Mouse (Mus musculus) E14TG2a.4 (cell line): ENCODE data around the gene Ccl12.

Experiments
- H3K27me3 ChIP-seq: 2 replicates; pipeline ENCODE4 v1.6.1; 2014; ENCODE audit warnings: low read length, control low read depth; ENCODE audit not compliant: insufficient read depth
- H3K36me3 ChIP-seq: 2 replicates; pipeline ENCODE4 v1.6.1; 2014; ENCODE audit warnings: low read length, control low read depth; ENCODE audit not compliant: insufficient read depth
- H3K4me1 ChIP-seq: replicated peaks from 2 replicates; pipeline ENCODE4 v1.6.1; 2014; ENCODE audit warnings: low read depth, low read length, control low read depth
- H3K4me3 ChIP-seq: replicated peaks from 2 replicates; pipeline ENCODE4 v1.5.1; 2014; ENCODE audit warnings: mild to moderate bottlenecking, low read length
- H3K9me3 ChIP-seq: 2 replicates; pipeline ENCODE4 v1.6.1; 2014; ENCODE audit warnings: low read length, control low read depth
- CTCF ChIP-seq: conservative IDR thresholded peaks from 2 replicates; pipeline ENCODE4 v1.5.1; 2014; ENCODE audit warnings: low read length
- NANOG ChIP-seq: IDR thresholded peaks from 2 replicates; pipeline ENCODE4 v1.6.1; 2014; ENCODE audit warnings: borderline replicate concordance, low read length, mixed read lengths
- POU5F1 ChIP-seq: IDR thresholded peaks from 2 replicates; pipeline ENCODE4 v1.6.1; 2014; ENCODE audit warnings: low read length, borderline replicate concordance

Ccl12 gene

DNA sequence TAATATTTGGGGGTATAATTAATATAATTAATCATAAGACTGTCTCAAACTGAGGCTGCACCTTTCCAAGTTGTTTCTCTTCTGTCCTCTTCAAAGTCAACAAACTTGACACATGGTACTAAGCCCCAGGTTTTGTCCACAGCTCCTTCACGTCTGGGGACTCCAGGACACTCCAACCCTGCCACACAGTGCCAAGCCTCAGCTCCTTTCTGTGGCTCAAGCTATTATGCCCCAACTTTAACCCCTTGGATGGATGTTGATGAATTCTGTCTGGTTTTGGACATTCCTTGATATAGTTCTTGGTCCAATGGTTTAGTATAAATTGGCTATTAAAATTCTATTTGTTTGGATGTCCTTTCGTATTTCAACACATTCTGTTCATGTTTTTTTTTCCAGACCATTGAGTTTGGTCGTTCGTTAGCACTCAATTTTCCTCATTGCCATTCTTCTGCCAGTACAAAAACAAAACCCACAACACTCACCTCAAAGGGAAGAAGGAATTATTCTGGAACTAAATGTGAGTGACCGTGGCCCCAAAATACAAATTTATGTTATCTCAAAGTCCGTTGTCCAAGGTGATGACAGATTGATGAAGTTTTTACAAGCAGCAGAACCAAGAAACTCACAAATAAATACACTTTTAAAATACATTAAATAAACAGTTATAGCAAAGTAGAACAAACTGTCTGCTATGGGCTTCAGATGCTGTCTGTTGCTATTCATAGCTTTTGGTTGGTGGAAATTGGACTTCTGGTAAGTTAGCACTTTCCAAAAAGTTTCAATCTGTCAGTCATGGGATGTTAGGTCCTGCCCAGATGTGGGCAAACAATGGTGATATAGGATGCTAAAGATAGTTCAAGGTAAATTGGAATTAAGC is 9.0 kb downstream of the Ccl12 start:
- Histone ChIP-seq H3K4me3 (no peak overlapping the region), H3K4me1 (no peaks in the 10 kb centered on the region), H3K27me3 (no peaks in the 10 kb centered on the region), H3K9me3 (peaks cover 4% of the 10 kb centered on the region; the same call in 1 of the 2 replicates), H3K36me3 (no peaks in the 10 kb centered on the region)
- TF ChIP-seq POU5F1 = no peak
- TF ChIP-seq NANOG = no peak
- no peak for TF ChIP-seq CTCF

DNA sequence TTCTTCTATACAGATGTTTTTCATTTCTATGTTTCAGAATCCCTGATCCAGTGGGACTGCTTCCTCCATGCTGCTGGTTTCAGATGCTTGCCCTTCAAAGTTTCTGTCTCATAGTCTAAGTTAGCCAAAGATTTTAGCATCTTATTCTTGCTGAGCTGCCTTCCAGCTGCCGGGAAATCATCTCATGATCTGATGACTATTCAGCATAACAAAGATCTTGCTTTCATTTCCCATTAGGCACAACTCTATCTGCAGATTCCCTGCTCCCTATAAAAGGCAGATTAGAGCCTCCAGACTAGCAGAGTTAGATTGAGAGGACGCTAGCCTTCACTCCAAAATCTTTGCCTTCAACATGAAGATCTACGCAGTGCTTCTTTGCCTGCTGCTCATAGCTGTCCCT is 13.2 kb downstream of the Ccl12 start, which contains the start of gene Ccl8:
TSS of gene Ccl8 (plus strand) at position 301 of the 400 bp plus-strand sequence.
- H3K36me3 ChIP-seq = no peaks in the 10 kb centered on the region
- H3K4me3 ChIP-seq = no peak within 1 kb of the TSS
- H3K9me3 ChIP-seq = no peaks in the 10 kb centered on the region
- H3K27me3 ChIP-seq = no peaks in the 10 kb centered on the region
- TF ChIP-seq CTCF = no peak
- TF ChIP-seq POU5F1 = no peak
- no peak for TF ChIP-seq NANOG
- no peaks in the 10 kb centered on the region for H3K4me1 ChIP-seq

DNA sequence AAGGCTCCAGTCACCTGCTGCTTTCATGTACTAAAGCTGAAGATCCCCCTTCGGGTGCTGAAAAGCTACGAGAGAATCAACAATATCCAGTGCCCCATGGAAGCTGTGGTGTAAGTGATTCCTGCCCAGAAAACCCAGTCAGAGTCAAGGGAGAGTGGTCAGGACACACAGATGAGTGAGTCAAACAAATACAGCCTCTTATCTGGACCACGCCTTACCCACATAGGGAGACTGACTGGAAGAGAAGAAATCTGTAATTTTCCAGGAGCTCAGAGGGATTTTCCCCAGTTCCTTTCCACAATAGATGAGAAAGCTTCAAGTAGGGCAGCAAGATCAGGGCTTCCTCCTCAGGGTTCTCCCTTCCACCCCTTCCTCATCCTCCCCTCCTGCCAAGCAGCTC is 14.4 kb downstream of the Ccl12 start:
- TF ChIP-seq CTCF = no peak
- TF ChIP-seq NANOG = no peak
- TF ChIP-seq POU5F1 = no peak
- H3K4me1 ChIP-seq = no peaks in the 10 kb centered on the region

DNA sequence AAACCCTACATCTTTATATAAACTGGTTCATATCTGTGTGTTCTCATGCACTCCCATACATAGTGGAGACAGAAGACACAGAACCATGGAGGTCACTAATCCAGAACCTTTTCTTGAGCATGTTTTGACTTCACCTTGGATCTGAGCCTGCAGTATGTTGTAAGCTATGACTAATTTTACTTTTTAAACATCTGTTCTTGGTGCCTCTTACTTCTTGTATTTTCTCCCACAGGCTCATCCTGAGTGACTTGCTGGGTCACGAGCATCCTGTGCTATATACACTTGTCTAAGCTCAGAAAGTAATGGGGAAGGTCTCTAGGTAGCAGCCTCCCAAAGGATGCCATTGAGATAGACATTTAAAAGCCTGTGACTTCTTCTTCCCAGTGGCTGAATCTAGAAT is 31.3 kb downstream of the Ccl12 start:
- Histone ChIP-seq H3K27me3 (no peaks in the 10 kb centered on the region), H3K4me3 (no peak overlapping the region), H3K36me3 (no peaks in the 10 kb centered on the region), H3K9me3 (no peaks in the 10 kb centered on the region), H3K4me1 (no peaks in the 10 kb centered on the region)
- no peak for TF ChIP-seq CTCF
- no peak for TF ChIP-seq POU5F1
- no peak for TF ChIP-seq NANOG

More for the DNA sequence above, 14.4 kb downstream of the Ccl12 start:
- H3K27me3 ChIP-seq = no peaks in the 10 kb centered on the region
- no peaks in the 10 kb centered on the region for H3K9me3 ChIP-seq
- H3K4me3 ChIP-seq = no peak overlapping the region
- no peaks in the 10 kb centered on the region for H3K36me3 ChIP-seq

DNA sequence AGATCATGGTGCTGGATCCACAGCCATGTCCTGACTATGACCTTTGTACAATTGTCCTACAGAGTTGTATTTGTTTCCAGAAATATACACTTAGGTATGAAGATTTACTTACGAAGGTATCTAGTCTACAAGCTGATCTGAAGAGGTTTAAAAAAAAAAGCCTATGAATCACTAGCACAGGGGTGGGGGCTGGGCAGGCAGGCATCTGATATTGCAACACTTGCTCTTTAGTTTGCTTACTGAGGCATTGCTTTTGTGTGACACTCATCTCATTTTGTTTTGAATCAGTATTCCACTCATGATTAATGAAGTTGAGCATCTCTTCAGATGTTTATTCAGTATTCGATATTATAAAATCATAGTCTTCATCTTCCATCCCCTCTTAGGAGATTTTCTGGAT is 34.6 kb downstream of the Ccl12 start:
- no peaks in the 10 kb centered on the region for H3K27me3 ChIP-seq
- TF ChIP-seq NANOG (no peak), POU5F1 (no peak), CTCF (no peak)
- H3K4me1 ChIP-seq = no peaks in the 10 kb centered on the region
- no peaks in the 10 kb centered on the region for H3K36me3 ChIP-seq
- no peak overlapping the region for H3K4me3 ChIP-seq
- no peaks in the 10 kb centered on the region for H3K9me3 ChIP-seq

DNA sequence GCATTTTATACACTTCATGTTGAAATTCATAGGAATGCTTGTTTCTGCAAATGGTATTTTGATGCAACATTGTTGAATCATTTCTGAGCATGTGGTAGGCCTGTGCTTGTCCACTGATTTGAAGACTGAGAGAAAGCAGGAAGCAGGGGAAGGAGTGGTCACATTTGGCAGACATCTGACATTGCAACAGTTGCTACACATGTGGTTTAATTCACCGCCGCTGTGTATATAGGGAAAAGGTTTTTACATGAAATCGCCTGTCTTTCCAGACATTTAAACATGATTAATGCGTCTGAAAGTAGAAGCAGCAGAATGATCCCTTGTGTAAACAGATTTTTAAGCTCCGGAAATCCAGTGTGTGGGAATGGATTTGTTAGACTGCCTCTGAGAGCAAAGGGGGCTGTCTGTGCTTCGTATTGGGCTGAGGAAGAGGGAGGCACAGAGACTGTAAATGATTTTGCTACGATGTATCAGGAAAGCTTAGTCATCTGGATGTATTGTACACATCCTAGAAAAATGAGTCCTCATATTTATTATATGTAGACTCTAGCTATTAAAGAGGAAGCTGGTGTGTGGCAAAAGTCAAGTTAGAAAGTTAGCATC is 37.9 kb downstream of the Ccl12 start:
- H3K4me3 ChIP-seq = no peak overlapping the region
- H3K9me3 ChIP-seq = no peaks in the 10 kb centered on the region
- H3K4me1 ChIP-seq = no peaks in the 10 kb centered on the region
- H3K36me3 ChIP-seq = no peaks in the 10 kb centered on the region
- H3K27me3 ChIP-seq = no peaks in the 10 kb centered on the region
- TF ChIP-seq NANOG = no peak
